In genomic region chr14:73107371-73107770, GRCm38 (mm10) we compare ENCODE assay signal across 13 mouse cellular contexts. TPM values are rescaled to one million over a fixed set of nuclear protein-coding genes. Genes with fewer than 3 reads are reported as not detected.
DNase-seq lines count a peak whose midpoint lies in the region; ATAC-seq and TF ChIP-seq lines count a peak whose summit lies in the region.
"Had no signal": no experiment of that assay in that cellular context is flagged by ENCODE, and none has a peak within 500 bp of the region (broad histone marks: within the 10 kb centered on the region; RNA-seq: fewer than 3 reads in every experiment).

No protein-coding gene starts in this region.

- H3K27ac ChIP-seq in forebrain, embryonic 12.5 days, result no peak overlapping the region
- H3K27ac ChIP-seq in forebrain, embryonic 10.5 days, result no peak overlapping the region
- no peak overlapping the region for H3K27ac ChIP-seq in liver, embryonic 15.5 days (replicated peaks)
- H3K27ac ChIP-seq in liver, embryonic 12.5 days, result no peak overlapping the region
- no peak overlapping the region for H3K27ac ChIP-seq in CH12.LX (ENCODE audit: insufficient read depth, low read depth)
- peak overlapping the region; percentile 87 for H3K27ac ChIP-seq in intestine, embryonic 15.5 days
- H3K27ac ChIP-seq: heart, embryonic 10.5 days had no signal

- 51% methylated on average over 7 of the region's 7 CpGs for WGBS in forebrain, embryonic 12.5 days
- WGBS in forebrain, embryonic 10.5 days, result 53% methylated on average over 7 of the region's 7 CpGs
- 32% methylated on average over 7 of the region's 7 CpGs for WGBS in liver, embryonic 15.5 days (ENCODE audit: insufficient replicate concordance)
- WGBS in liver, embryonic 12.5 days (ENCODE audit: insufficient replicate concordance), result 35% methylated on average over 7 of the region's 7 CpGs
- WGBS in intestine, embryonic 15.5 days, result 46% methylated on average over 7 of the region's 7 CpGs

- TF ChIP-seq POLR2A in CH12.LX (IDR thresholded peaks at IDR 0.05; ENCODE audit: low read depth, low read length), result no peak

- no peaks in the 10 kb centered on the region for H3K27me3 ChIP-seq in forebrain, embryonic 12.5 days
- H3K27me3 ChIP-seq in forebrain, embryonic 10.5 days (ENCODE audit: poor library complexity, severe bottlenecking), result no peaks in the 10 kb centered on the region
- H3K27me3 ChIP-seq in liver, embryonic 15.5 days, result no peaks in the 10 kb centered on the region
- H3K27me3 ChIP-seq in liver, embryonic 12.5 days (replicated peaks), result peaks cover 5% of the 10 kb centered on the region
- no peaks in the 10 kb centered on the region for H3K27me3 ChIP-seq in CH12.LX (replicated peaks)
- no peaks in the 10 kb centered on the region for H3K27me3 ChIP-seq in intestine, embryonic 15.5 days (replicated peaks)

- peak; percentile 36; the same call in 1 of the 2 replicates for ATAC-seq in forebrain, embryonic 12.5 days (ENCODE audit: low FRiP score)
- ATAC-seq in liver, embryonic 15.5 days (ENCODE audit: insufficient read depth), result peak; percentile 34; the same call in 1 of the 2 replicates
- ATAC-seq in liver, embryonic 12.5 days, result no peak
- peak; percentile 76 for ATAC-seq in intestine, embryonic 15.5 days

- H3K4me1 ChIP-seq in forebrain, embryonic 12.5 days, result peaks cover 10% of the 10 kb centered on the region
- H3K4me1 ChIP-seq in forebrain, embryonic 10.5 days, result peaks cover 27% of the 10 kb centered on the region
- peaks cover 10% of the 10 kb centered on the region for H3K4me1 ChIP-seq in liver, embryonic 15.5 days (replicated peaks)
- peaks cover 16% of the 10 kb centered on the region for H3K4me1 ChIP-seq in liver, embryonic 12.5 days
- peaks cover 15 to 38% of the 10 kb centered on the region in 2 experiments for H3K4me1 ChIP-seq in CH12.LX (ENCODE audit: control insufficient read depth in 1 of 2, insufficient read depth in 2 of 2)
- H3K4me1 ChIP-seq in intestine, embryonic 15.5 days (replicated peaks), result 0 out of 2 replicates have a peak, but pooled peaks cover 3% of the 10 kb centered on the region
- H3K4me1 ChIP-seq: heart, embryonic 10.5 days had no signal

- dilution Hi-C loops in CH12.LX (cut with MboI; ENCODE audit: extremely low pct_ligation_motif_present, extremely low pct_unique_long_range_greater_than_20kb, low sequenced_read_pairs), result no loop called here

- DNase-seq in forebrain, embryonic 10.5 days (ENCODE audit: extremely low spot score, low spot score), result no peak
- DNase-seq in CH12.LX (ENCODE audit: extremely low read depth) (no peak), adipocyte (ENCODE audit: low spot score) (no peak)
- no peak for DNase-seq in ovary, adult 18-20 months (ENCODE audit: low spot score)
- DNase-seq: cerebellum, postnatal 10 days had no signal

- H3K9ac ChIP-seq in forebrain, embryonic 12.5 days, result no peak overlapping the region
- no peak overlapping the region for H3K9ac ChIP-seq in liver, embryonic 15.5 days
- no peak overlapping the region for H3K9ac ChIP-seq in liver, embryonic 12.5 days
- no peak overlapping the region for H3K9ac ChIP-seq in CH12.LX (ENCODE audit: insufficient read depth, low read depth)
- no peak overlapping the region for H3K9ac ChIP-seq in intestine, embryonic 15.5 days

- H3K4me2 ChIP-seq in forebrain, embryonic 12.5 days, result no peak overlapping the region
- peak overlapping the region; percentile 8; the same call in 1 of the 2 replicates for H3K4me2 ChIP-seq in liver, embryonic 15.5 days
- no peak overlapping the region for H3K4me2 ChIP-seq in liver, embryonic 12.5 days
- H3K4me2 ChIP-seq in CH12.LX (ENCODE audit: insufficient read depth, low read depth, poor library complexity, severe bottlenecking), result no peak overlapping the region
- peak overlapping the region; percentile 42 for H3K4me2 ChIP-seq in intestine, embryonic 15.5 days (replicated peaks)

- H3K36me3 ChIP-seq in forebrain, embryonic 12.5 days (replicated peaks), result no peaks in the 10 kb centered on the region
- H3K36me3 ChIP-seq in forebrain, embryonic 10.5 days (replicated peaks), result no peaks in the 10 kb centered on the region
- no peaks in the 10 kb centered on the region for H3K36me3 ChIP-seq in liver, embryonic 15.5 days (replicated peaks)
- no peaks in the 10 kb centered on the region for H3K36me3 ChIP-seq in liver, embryonic 12.5 days
- H3K36me3 ChIP-seq in CH12.LX (replicated peaks in 1 of 2; ENCODE audit: control insufficient read depth in 1 of 2, insufficient read depth in 1 of 2, low read length in 1 of 2), result no peaks in the 10 kb centered on the region
- H3K36me3 ChIP-seq in intestine, embryonic 15.5 days, result no peaks in the 10 kb centered on the region
- H3K36me3 ChIP-seq: heart, embryonic 10.5 days had no signal

- no peak for TF ChIP-seq RAD21 in CH12.LX (IDR thresholded peaks at IDR 0.05; ENCODE audit: low read depth, low read length)

- in situ Hi-C loops in CH12.LX (cut with MboI; ENCODE audit: low pct_ligation_motif_present, low pct_unique_long_range_greater_than_20kb, low sequenced_read_pairs), result loop anchor here (5.0 to 25.0 kb wide), 3 partner anchors 200 to 733 kb away; no protein-coding TSS in a partner anchor

- no peaks in the 10 kb centered on the region for H3K9me3 ChIP-seq in forebrain, embryonic 12.5 days
- no peaks in the 10 kb centered on the region for H3K9me3 ChIP-seq in forebrain, embryonic 10.5 days
- H3K9me3 ChIP-seq in liver, embryonic 15.5 days (replicated peaks), result no peaks in the 10 kb centered on the region
- no peaks in the 10 kb centered on the region for H3K9me3 ChIP-seq in liver, embryonic 12.5 days (replicated peaks)
- H3K9me3 ChIP-seq in CH12.LX (replicated peaks; ENCODE audit: low read length), result no peaks in the 10 kb centered on the region
- H3K9me3 ChIP-seq in intestine, embryonic 15.5 days, result no peaks in the 10 kb centered on the region
- H3K9me3 ChIP-seq: heart, embryonic 10.5 days had no signal

- H3K4me3 ChIP-seq in forebrain, embryonic 12.5 days (replicated peaks), result no peak overlapping the region
- H3K4me3 ChIP-seq in forebrain, embryonic 10.5 days, result no peak overlapping the region
- no peak overlapping the region for H3K4me3 ChIP-seq in liver, embryonic 15.5 days (replicated peaks)
- no peak overlapping the region for H3K4me3 ChIP-seq in liver, embryonic 12.5 days
- no peak overlapping the region for H3K4me3 ChIP-seq in CH12.LX (replicated peaks in 1 of 3; ENCODE audit: low read depth in 2 of 3, low read length in 2 of 3, poor library complexity in 1 of 3)
- H3K4me3 ChIP-seq in intestine, embryonic 15.5 days (replicated peaks), result 0 out of 2 replicates have a peak overlapping the region, but pooled peaks have one; percentile 3
- H3K4me3 ChIP-seq: heart, embryonic 10.5 days; myocyte had no signal

- H3K79me2 ChIP-seq in CH12.LX (replicated peaks; ENCODE audit: control insufficient read depth, extremely low read depth, insufficient read depth, poor library complexity, severe bottlenecking), result no peaks in the 10 kb centered on the region

- TF ChIP-seq CTCF in CH12.LX (conservative IDR thresholded peaks at IDR 0.05 in 1 of 2, IDR thresholded peaks at IDR 0.05 in 1 of 2; ENCODE audit: low read depth in 2 of 2, low read length in 2 of 2), result no peak

- TF ChIP-seq EP300 in CH12.LX (IDR thresholded peaks at IDR 0.05; ENCODE audit: low read length), result no peak

TF ChIP-seq in CH12.LX, 34 proteins besides CTCF, POLR2A, EP300 and RAD21:
- TF ChIP-seq CHD1 (IDR thresholded peaks at IDR 0.05; ENCODE audit: low read depth, low read length) (0 out of 2 replicates have a peak, but pooled peaks have one; percentile 41), MAX (IDR thresholded peaks at IDR 0.05; ENCODE audit: low read length) (peak; percentile 7; the same call in 1 of the 2 replicates), ZNF384 (IDR thresholded peaks at IDR 0.05; ENCODE audit: low read depth, low read length) (no peak), MXI1 (IDR thresholded peaks at IDR 0.05; ENCODE audit: low read depth, low read length) (0 out of 2 replicates have a peak, but pooled peaks have one; percentile 16)

RNA-seq across cellular contexts. Expression of gene Rcbtb2, which starts 15.5 kb away (rescaled TPM):
- polyA plus RNA-seq in forebrain, embryonic 12.5 days (2016; fragmentation: Nextera tagmentation; extraction: Ambion mirVana), result 118 and 136 TPM in 2 replicates
- 165 and 168 TPM in 2 replicates for polyA plus RNA-seq in forebrain, embryonic 10.5 days (2016; fragmentation: Nextera tagmentation; extraction: Ambion mirVana)
- polyA plus RNA-seq in liver, embryonic 15.5 days (2015; fragmentation: Nextera tagmentation; extraction: Ambion mirVana), result 16.6 and 18.9 TPM in 2 replicates
- 27.9 and 28.9 TPM in 2 replicates for polyA plus RNA-seq in liver, embryonic 12.5 days (2016; fragmentation: Nextera tagmentation; extraction: Ambion mirVana)
- total RNA-seq in CH12.LX (2012; rRNA removed) (36.9 and 40.2 TPM in 2 replicates), CH12.LX (2014; rRNA removed) (47.6 and 49.0 TPM in 2 replicates)
- 31.7 and 34.1 TPM in 2 replicates for polyA plus RNA-seq in CH12.LX (2012; ENCODE audit: insufficient read length, low read depth)
- 69.2 and 77.0 TPM in 2 replicates for polyA plus RNA-seq in intestine, embryonic 15.5 days (2015; fragmentation: Nextera tagmentation; extraction: Ambion mirVana)

RNA-seq across cellular contexts. Expression of gene Cysltr2, which starts 58.5 kb away (rescaled TPM):
- not detected in 2 replicates for polyA plus RNA-seq in forebrain, embryonic 12.5 days (2016; fragmentation: Nextera tagmentation; extraction: Ambion mirVana)
- not detected in 2 replicates for polyA plus RNA-seq in forebrain, embryonic 10.5 days (2016; fragmentation: Nextera tagmentation; extraction: Ambion mirVana)
- polyA plus RNA-seq in liver, embryonic 15.5 days (2015; fragmentation: Nextera tagmentation; extraction: Ambion mirVana), result 0.23 and 0.32 TPM in 2 replicates
- 0.29 and 0.30 TPM in 2 replicates for polyA plus RNA-seq in liver, embryonic 12.5 days (2016; fragmentation: Nextera tagmentation; extraction: Ambion mirVana)
- total RNA-seq in CH12.LX (2012; rRNA removed), result 1.4 and 2.0 TPM in 2 replicates
- total RNA-seq in CH12.LX (2014; rRNA removed), result 0.47 TPM in 1 of 2 replicates, not detected in the other
- 0.61 and 0.89 TPM in 2 replicates for polyA plus RNA-seq in CH12.LX (2012; ENCODE audit: insufficient read length, low read depth)
- polyA plus RNA-seq in intestine, embryonic 15.5 days (2015; fragmentation: Nextera tagmentation; extraction: Ambion mirVana), result 0.19 and 0.21 TPM in 2 replicates
- total RNA-seq: gastrocnemius, adult 18-20 months had no signal
- polyA plus RNA-seq: hindbrain, embryonic 11.5 days; myocyte had no signal

Comparison
In these comparisons a context has a peak if more than half of its experiments do, and no peak if none do; other contexts are left out.
1. H3K4me2 ChIP-seq: peak in liver, embryonic 15.5 days (single experiment) and intestine, embryonic 15.5 days (single experiment); none in forebrain, embryonic 12.5 days (single experiment), liver, embryonic 12.5 days (single experiment) and CH12.LX (single experiment).